Mouse (Mus musculus): ENCODE measurements at regions not wholly inside any gene's neighbourhood (a gene's known extent, or its start where the extent isn't known, plus 50 kb on each side); places are given as distances from the start of the nearest gene placed in this dataset.

GRCm38 (mm10) chr9:49849442-49849841 is 50.7 kb upstream of the Ncam1 start:
- no peak for DNase-seq

- DNase-seq, result no peak
Measured at GRCm38 (mm10) chr9:49848943-49849342, 50.2 kb upstream of the Ncam1 start.
